Mouse (Mus musculus) layer of hippocampus, adult 11-12 months (tissue): ENCODE data around the gene Paf1.

Experiments
- DNase-seq: peaks from one replicate; pipeline ENCODE4 v3.0.0; 2022; ENCODE audit warnings: low spot score

Gene Paf1

GRCm38 (mm10) chr7:28436271-28436904, 43.6 kb downstream of the Paf1 start:
- peak; percentile 100 for DNase-seq

- peak; percentile 80 for DNase-seq
Observed at GRCm38 (mm10) chr7:28436932-28437570, 44.3 kb downstream of the Paf1 start, which contains the start of gene Gmfg. Gmfg (plus strand) TSS chr7:28437447.

GRCm38 (mm10) chr7:28437964-28438363, 45.2 kb downstream of the Paf1 start:
- DNase-seq, result no peak

- no peak for DNase-seq
Observed at GRCm38 (mm10) chr7:28438771-28439170, 46.0 kb downstream of the Paf1 start.

GRCm38 (mm10) chr7:28440739-28441138, 48.0 kb downstream of the Paf1 start:
- DNase-seq, result no peak

GRCm38 (mm10) chr7:28441776-28442485, 49.2 kb downstream of the Paf1 start:
- DNase-seq, result no peak

GRCm38 (mm10) chr7:28442688-28443087, 49.9 kb downstream of the Paf1 start:
- no peak for DNase-seq

GRCm38 (mm10) chr7:28444344-28444974, 51.7 kb downstream of the Paf1 start:
- DNase-seq, result no peak

- DNase-seq, result peak; percentile 85
Observed at GRCm38 (mm10) chr7:28446446-28446845, 53.7 kb downstream of the Paf1 start.

- no peak for DNase-seq
Observed at GRCm38 (mm10) chr7:28447101-28447830, 54.5 kb downstream of the Paf1 start.

- no peak for DNase-seq
Observed at GRCm38 (mm10) chr7:28447865-28448820, 55.4 kb downstream of the Paf1 start.
